Mouse (Mus musculus) gastrocnemius, postnatal 14 days (tissue): ENCODE measurements around the gene Atad3a. TPM values are rescaled to one million over a fixed set of nuclear protein-coding genes. Genes with fewer than 3 reads are reported as not detected.
A peak's percentile ranks its signal among the peaks of the same experiment; 100 is the strongest.
"Not testable (repeated sequence)": the region's sequence is repeated elsewhere in the genome, so short reads cannot be mapped to it uniquely, and the experiment has no call there.

Experiments used
- DNase-seq: peaks from one replicate; pipeline ENCODE4 v3.0.0; 2021; ENCODE audit warnings: mixed read lengths
- intact Hi-C: fragments of 180-260 bp; cut with DNase I; formaldehyde crosslinking; loops from one replicate; pipeline ENCODE4 v1.15.1; 2025; ENCODE audit warnings: low total_unique reads
- long read RNA-seq, 2 experiments: library from polyadenylated mRNA; stranded (forward); transcript quantifications; one replicate each; pipeline ENCODE4 v2.0.0; 2021
- total RNA-seq, 2 experiments: library from RNA; stranded (reverse); gene quantifications; 2 replicates each; pipeline ENCODE4 v1.2.3; 2021

Gene Atad3a
- 10 to 100 TPM; 23.9 to 26.1 TPM for total RNA-seq
- long read RNA-seq, experiment 1, transcript Atad3a-201 (16 exons, 2,413 nt), result major isoform, 34 of 41 reads
- long read RNA-seq, experiment 1, partial matches to known transcripts, result 0 of 41 reads
- long read RNA-seq, experiment 1, other reads (novel, unspliced or antisense), result 7 of 41 reads
- long read RNA-seq, experiment 2, transcript Atad3a-201 (16 exons, 2,413 nt), result major isoform, 47 of 57 reads
- long read RNA-seq, experiment 2, partial matches to known transcripts, result 2 of 57 reads
- long read RNA-seq, experiment 2, other reads (novel, unspliced or antisense), result 7 of 57 reads

DNA sequence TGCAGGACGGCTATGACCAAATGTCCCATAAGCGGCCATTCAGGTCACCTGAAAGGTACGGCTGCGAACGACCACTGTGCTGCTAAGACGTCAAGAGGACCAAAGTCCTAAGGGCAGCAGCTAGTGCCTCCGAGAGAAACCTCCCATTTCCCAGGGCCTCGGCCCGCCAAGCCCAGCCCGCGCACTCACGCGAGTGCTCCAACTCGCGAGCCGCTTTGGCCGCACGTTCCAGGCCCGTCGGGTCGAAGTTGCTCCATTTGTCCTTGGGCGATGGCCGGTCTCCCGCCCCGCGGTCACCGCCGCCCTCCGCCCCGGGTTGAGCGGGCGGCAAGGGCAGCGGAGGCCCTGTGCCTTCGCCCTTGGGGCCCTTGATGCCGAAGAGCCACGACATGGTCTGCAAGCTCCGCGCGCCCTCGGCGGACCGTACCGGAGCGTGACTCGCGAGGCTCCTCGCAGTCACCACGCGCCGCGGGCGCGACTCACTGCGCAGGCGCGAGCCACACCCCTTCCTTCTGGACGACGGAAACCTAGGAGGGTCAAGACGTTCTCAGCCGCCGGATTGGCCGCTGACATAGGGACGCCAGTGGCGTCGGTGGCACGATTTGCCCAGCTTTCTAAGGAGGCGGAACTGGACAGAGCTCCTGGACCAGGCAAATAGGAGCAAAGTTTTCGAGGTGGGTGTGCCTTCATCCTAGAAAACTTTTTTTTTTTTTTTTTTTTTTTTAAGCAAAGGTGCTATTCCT, at the start of gene Atad3a:
Atad3a (minus strand) TSS at position 481 of the 743 bp plus-strand sequence.
- peak; percentile 97 for DNase-seq
- intact Hi-C loops, result no loop called here

DNA sequence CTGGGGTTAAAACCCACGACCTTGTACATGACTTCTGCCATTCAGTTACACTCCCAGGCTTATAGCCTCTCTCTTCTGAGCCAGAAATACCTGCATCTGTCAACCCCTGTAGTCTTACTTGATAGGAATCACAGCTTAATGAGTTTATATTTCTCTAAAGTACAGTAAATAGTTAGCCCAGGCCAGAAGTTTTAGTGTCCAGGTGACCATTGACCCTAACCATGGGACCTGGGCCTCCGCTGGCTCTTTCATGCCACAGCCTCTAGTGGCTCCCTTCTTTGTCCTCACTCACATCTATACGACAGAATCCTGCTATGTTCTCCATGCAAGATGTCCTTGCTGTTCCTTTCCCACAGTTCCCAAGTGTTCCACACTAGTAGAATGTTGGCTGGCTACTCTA, 46.9 kb upstream of the Atad3a start:
- no peak for DNase-seq
- intact Hi-C loops, result no loop called here

DNA sequence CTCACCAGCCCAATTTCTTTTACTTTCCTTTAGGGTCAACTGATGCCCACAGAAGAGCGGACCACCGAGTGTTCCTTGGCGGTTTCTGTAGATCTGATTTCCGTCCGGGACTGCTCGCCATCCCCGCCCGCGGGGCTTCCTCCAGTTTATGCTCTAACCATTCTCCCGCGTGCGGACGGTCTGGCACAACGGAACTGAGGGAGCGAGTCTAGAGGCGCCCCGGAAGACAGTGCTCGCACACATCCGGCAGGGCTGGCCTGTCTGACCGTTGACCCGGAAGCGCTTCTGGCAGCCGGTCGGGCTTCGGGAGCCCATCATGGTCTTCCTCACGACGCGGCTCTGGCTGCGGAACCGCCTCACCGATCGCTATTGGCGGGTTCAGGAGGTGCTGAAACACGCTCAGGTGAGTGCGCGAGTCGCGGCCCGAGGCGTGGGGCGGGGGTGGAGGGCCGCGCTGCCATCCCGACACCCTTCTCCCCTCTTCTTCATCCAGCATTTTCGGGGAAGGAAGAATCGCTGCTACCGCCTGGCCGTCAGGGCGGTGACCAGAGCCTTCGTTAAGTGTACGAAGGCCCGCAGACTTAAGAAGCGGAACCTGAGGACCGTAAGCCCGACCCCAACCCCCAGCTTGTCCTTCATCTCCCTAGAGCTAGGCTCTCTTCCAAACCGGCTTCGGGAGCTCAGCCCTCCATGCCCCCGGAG, 42.6 kb upstream of the Atad3a start:
- intact Hi-C loops, result no loop called here

GRCm38 (mm10) chr4:155802741-155803339, 41.9 kb upstream of the Atad3a start, which contains the start of gene Mrpl20:
Mrpl20 (plus strand) TSS chr4:155802878.
- DNase-seq, result no peak
- intact Hi-C loops, result no loop called here

More for the DNA sequence above, 42.6 kb upstream of the Atad3a start:
- peak; percentile 97 for DNase-seq

DNA sequence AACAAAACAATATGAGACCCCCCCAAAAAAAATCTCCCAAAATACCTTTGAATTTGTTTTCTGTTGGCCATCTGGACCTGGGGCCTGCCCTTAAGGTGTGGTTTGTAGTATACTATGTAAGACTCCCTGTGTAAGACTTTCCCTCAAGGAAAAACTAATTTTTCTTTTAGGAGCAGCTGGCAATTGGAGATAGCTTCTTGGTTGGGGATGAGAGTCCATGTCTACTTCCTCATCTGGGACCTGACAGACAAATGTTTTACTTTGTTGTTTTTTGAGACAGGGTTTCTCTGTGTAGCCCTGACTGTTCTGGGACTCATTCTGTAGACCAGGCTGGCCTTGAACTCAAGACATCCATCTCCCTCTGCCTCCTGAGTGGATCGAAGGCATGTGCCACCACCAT, 41.2 kb upstream of the Atad3a start:
- intact Hi-C loops, result no loop called here

DNA sequence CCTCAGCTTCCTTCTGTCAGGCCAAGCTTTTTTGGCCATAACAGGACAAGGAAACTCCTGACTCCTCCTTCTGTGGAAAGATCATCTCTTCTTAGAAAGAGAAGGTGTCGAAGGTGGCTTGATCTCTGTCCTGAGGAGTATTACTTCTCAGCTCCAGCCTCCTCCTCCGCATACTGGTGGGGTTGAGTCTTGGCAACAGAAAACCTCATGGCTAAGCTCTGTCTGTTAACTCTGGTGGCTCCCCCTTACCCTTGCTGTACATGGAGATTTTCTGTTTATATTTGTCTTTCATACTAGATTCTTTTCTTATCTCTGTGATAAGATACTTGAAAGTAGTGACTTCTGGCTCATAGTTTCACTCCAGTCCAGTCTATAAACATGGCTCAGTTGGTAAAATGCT, 32.8 kb upstream of the Atad3a start:
- no peak for DNase-seq
- intact Hi-C loops, result no loop called here

More for the DNA sequence above, 41.2 kb upstream of the Atad3a start:
- no peak for DNase-seq

GRCm38 (mm10) chr4:155791240-155791933, 30.5 kb upstream of the Atad3a start:
- intact Hi-C loops, result no loop called here
- no peak for DNase-seq

GRCm38 (mm10) chr4:155790650-155791161, 29.8 kb upstream of the Atad3a start:
- no peak for DNase-seq
- intact Hi-C loops, result no loop called here

- no peak for DNase-seq
- intact Hi-C loops, result no loop called here
Observed at GRCm38 (mm10) chr4:155790021-155790489, 29.2 kb upstream of the Atad3a start, which contains the start of gene Ankrd65. Ankrd65 (plus strand) TSS chr4:155790439.

GRCm38 (mm10) chr4:155788833-155789232, 27.9 kb upstream of the Atad3a start:
- intact Hi-C loops, result not testable (repeated sequence)

GRCm38 (mm10) chr4:155788300-155788699, 27.4 kb upstream of the Atad3a start:
- intact Hi-C loops, result no loop called here

More at GRCm38 (mm10) chr4:155788833-155789232, 27.9 kb upstream of the Atad3a start:
- not testable (repeated sequence) for DNase-seq

GRCm38 (mm10) chr4:155785819-155786218, 24.9 kb upstream of the Atad3a start, which contains the start of gene Tmem88b:
Tmem88b (minus strand) TSS chr4:155785874.
- DNase-seq, result no peak
- intact Hi-C loops, result no loop called here

More at GRCm38 (mm10) chr4:155788300-155788699, 27.4 kb upstream of the Atad3a start:
- no peak for DNase-seq

DNA sequence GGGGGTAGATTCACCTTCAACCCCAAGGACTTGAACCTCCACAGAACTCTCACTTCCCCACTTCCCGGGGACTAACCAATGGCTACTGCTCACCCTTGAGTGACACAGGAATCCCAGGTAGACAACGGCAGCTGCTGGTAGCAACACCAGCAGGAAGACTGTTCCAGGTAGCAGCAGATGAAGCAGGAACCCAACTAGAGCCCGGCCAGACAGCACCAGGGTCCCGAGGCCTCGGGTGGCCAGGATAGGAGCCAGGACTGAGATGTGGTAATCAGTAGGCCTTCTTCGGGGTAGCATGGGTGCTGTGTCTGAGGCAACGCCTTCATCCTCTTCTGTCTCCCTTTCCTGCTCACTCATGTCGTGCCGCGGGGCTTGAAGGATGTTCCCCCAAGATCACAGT, 24.4 kb upstream of the Atad3a start:
- no peak for DNase-seq
- intact Hi-C loops, result no loop called here

DNA sequence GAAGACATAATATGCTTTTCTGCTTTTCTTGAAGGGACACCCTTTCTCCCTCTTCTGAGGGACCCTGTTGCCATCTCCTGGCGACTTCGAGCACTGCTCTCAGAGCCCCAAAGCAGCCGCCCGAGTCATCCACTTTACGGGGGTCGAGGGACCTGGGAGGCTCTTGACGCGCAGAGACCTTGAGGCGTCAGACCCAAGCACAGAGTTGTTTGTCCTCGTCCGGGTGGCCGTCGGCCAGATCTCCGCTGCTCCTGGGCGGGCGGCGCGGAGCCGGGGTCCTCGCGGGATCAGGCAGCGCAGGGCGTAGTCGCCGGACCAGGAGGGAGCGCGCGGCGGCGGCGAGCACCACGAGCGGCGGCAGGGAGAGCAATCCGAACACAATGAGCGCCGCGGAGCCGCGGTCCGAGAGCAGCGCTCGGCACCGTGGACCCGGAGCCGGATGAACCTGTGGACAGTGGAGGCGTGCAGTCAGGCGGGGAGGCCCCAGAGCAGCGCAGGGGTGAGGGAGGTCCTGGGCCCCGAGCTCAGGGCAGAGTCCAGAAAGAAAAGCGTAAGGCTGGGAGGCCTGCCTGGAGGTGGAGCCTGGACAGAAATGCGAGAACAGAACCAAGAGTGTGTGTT, 23.3 kb upstream of the Atad3a start:
- DNase-seq, result peak; percentile 86
- intact Hi-C loops, result no loop called here

GRCm38 (mm10) chr4:155783486-155784080, 22.7 kb upstream of the Atad3a start:
- no peak for DNase-seq
- intact Hi-C loops, result no loop called here

DNA sequence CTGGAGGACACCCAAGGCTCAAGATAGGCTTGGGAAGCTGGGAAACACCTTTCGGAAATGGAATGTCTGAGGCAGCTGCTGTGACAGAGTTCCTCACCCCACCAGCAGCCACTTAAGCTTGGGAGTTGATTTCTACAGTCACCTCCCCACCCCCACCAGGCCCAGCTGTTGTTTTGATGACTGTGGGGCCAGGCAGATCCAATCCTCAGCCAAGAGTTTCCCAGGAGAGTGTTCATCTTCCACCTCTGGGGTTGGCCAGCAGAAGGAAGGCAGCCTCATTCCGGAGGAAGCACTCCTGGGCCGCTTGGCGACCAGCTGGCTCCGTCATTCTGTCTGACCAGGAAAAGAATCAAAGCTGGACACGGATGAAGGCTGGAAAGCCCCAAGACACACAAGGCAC, 20.0 kb upstream of the Atad3a start:
- intact Hi-C loops, result no loop called here
- DNase-seq, result peak; percentile 91

DNA sequence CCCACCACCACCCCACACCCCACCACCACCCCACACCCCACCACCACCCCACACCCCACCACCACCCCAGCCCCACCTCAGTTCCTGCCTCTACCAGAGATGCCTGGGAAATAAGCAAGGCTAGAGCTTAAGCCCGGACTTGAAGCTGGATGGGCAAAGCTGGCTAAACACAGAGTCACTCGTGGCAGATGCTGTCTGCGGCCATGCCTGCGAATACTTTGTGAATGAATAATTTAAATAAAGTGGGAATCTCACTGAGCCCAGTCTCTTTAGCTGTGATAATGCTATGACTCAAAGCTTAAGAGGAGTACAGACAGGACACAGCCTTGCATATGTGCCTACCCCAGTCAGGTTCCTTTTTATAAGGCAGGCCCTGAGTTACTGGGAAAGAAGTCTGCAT, 18.6 kb upstream of the Atad3a start:
- intact Hi-C loops, result no loop called here
- no peak for DNase-seq

DNA sequence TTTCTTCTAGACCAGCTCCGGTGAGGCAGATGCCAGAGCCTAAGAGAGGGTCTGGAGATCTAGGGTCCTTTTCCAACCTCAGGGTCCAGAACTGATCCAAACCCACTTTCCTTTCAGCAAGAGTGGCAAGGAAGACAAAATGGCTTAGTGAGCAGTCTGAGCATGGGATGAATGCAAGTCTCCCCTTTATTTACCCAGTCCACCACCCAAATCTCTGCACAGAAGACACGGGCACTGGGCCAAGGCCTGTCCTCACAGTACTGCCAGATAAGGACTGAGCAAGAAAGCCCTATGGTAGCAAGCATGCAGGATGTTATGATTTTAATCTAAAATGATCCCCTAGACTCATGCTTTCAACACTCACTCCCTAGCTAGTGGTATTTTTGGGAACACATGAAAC, 16.9 kb upstream of the Atad3a start:
- no peak for DNase-seq
- intact Hi-C loops, result no loop called here
